Mouse (Mus musculus) C2C12 (cell line): ENCODE measurements around the gene Pkig.

Source experiments
- CTCF ChIP-seq: IDR thresholded peaks from one replicate; pipeline ENCODE4 v1.5.1; 2011; ENCODE audit not compliant: control insufficient read depth, insufficient read depth, insufficient read length
- MYOD1 ChIP-seq: IDR thresholded peaks from one replicate; pipeline ENCODE4 v1.6.1; 2011; ENCODE audit warnings: low read depth; ENCODE audit not compliant: control insufficient read depth, insufficient read length

GRCm38 (mm10) chr2:163676745-163677144 lies 18.6 kb downstream of the Pkig start:
- TF ChIP-seq CTCF (no peak), MYOD1 (no peak)
